Mouse (Mus musculus): ENCODE measurements around the gene Btbd35f17. TPM values are rescaled to one million over a fixed set of nuclear protein-coding genes. Genes with fewer than 3 reads are reported as not detected.
"Not testable (repeated sequence)": the region's sequence is repeated elsewhere in the genome, so short reads cannot be mapped to it uniquely, and the experiment has no call there.

The Btbd35f17 gene
- polyA plus RNA-seq (2011; ENCODE audit: insufficient read depth, insufficient read length, low replicate concordance, missing spikeins) = not detected in 2 replicates

GRCm38 (mm10) chrX:4370336-4370735 is at the start of gene Btbd35f17:
Btbd35f17 (plus strand) TSS chrX:4370636.
- WGBS = 75% methylated on average over 1 of the region's 4 CpGs
- H3K4me3 ChIP-seq (replicated peaks; ENCODE audit: control insufficient read depth, low read depth, low read length); H3K4me1 ChIP-seq (ENCODE audit: control insufficient read depth, insufficient read depth, low read length); H3K27ac ChIP-seq (ENCODE audit: control insufficient read depth, insufficient read depth, low read depth, low read length, poor library complexity): not testable (repeated sequence)

Other genes with a start within 250 kb of the Btbd35f17 start
- gene Btbd35f28, start 174.1 kb upstream of the Btbd35f17 start, polyA plus RNA-seq (2011; ENCODE audit: insufficient read depth, insufficient read length, low replicate concordance, missing spikeins) = not detected in 2 replicates
- gene Btbd35f20, start 79.4 kb upstream of the Btbd35f17 start, polyA plus RNA-seq (2011; ENCODE audit: insufficient read depth, insufficient read length, low replicate concordance, missing spikeins) = not detected in 2 replicates